Mouse (Mus musculus) ES-Bruce4 (cell line): ENCODE measurements at regions not wholly inside any gene's neighbourhood (a gene's known extent, or its start where the extent isn't known, plus 50 kb on each side); places are given as distances from the start of the nearest gene placed in this dataset.

Experiments
- CTCF ChIP-seq: IDR thresholded peaks from one replicate; pipeline ENCODE4 v1.8.1; 2011; ENCODE audit warnings: low read depth, low read length
- POLR2A ChIP-seq: IDR thresholded peaks from one replicate; pipeline ENCODE4 v1.8.1; 2011; ENCODE audit warnings: low read length; ENCODE audit not compliant: insufficient read depth

- TF ChIP-seq POLR2A (no peak), CTCF (no peak)
Measured at GRCm38 (mm10) chr6:61099348-61099981, 80.7 kb upstream of the Ccser1 start.
